Mouse (Mus musculus): ENCODE results near the gene Olfr847. TPM values are rescaled to one million over a fixed set of nuclear protein-coding genes. Genes with fewer than 3 reads are reported as not detected.

Gene Olfr847
- total RNA-seq (2017): not detected in 2 replicates

DNA sequence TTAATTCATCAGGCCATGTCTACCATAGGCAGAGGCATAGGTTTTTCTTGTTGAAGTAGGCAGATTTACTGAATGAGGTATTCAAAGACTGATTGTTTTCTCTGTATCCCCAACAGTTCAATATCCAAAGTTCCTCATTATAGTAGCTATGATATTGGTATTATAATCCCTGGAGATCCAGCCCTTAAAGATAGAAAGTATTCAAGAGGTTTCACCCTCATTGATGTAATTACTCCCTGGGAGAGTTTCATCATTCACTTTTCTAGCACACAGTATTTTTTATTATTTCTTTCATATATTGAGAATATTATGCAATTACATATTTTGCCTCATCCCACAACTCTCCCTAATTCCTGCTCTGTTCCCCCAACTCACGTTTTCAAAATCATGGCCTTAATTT is at the start of gene Olfr847:
Gene Olfr847 (minus strand): TSS at position 101 of the 400 bp plus-strand sequence.
- no peak for ATAC-seq (replicated peaks in 1 of 2; ENCODE audit: insufficient read depth in 1 of 2, low FRiP score in 2 of 2, low TSS enrichment in 1 of 2, low read depth in 1 of 2, poor library complexity in 2 of 2, severe bottlenecking in 2 of 2)

- ATAC-seq (replicated peaks in 1 of 2; ENCODE audit: insufficient read depth in 1 of 2, low FRiP score in 2 of 2, low TSS enrichment in 1 of 2, low read depth in 1 of 2, poor library complexity in 2 of 2, severe bottlenecking in 2 of 2): no peak
Observed at GRCm38 (mm10) chr9:19363905-19364304, 14.6 kb downstream of the Olfr847 start, which contains the start of gene Olfr846. Olfr846 (minus strand) TSS chr9:19364005.

- no peak for ATAC-seq (replicated peaks in 1 of 2; ENCODE audit: insufficient read depth in 1 of 2, low FRiP score in 2 of 2, low TSS enrichment in 1 of 2, low read depth in 1 of 2, poor library complexity in 2 of 2, severe bottlenecking in 2 of 2)
Observed at GRCm38 (mm10) chr9:19336157-19336556, 42.3 kb downstream of the Olfr847 start, which contains the start of gene Olfr845. Olfr845 (plus strand) TSS chr9:19336457.

Other genes with a start within 250 kb of the Olfr847 start
- gene Olfr837, start 242.4 kb downstream of the Olfr847 start, total RNA-seq (2017): not detected in 2 replicates
- gene Olfr839-ps1, start 201.4 kb downstream of the Olfr847 start, total RNA-seq (2017): not detected in 2 replicates
- gene Olfr843, start 126.7 kb downstream of the Olfr847 start, total RNA-seq (2017): not detected in 2 replicates
- not detected in 2 replicates for gene Olfr844, start 62.3 kb downstream of the Olfr847 start, total RNA-seq (2017)
- not detected in 2 replicates for gene Olfr845, start 42.2 kb downstream of the Olfr847 start, total RNA-seq (2017)
- not detected in 2 replicates for gene Olfr846, start 14.7 kb downstream of the Olfr847 start, total RNA-seq (2017)
- gene Olfr849, start 61.6 kb upstream of the Olfr847 start, total RNA-seq (2017): not detected in 2 replicates
- not detected in 2 replicates for gene Olfr850, start 99.6 kb upstream of the Olfr847 start, total RNA-seq (2017)
- not detected in 2 replicates for gene Olfr851, start 114.6 kb upstream of the Olfr847 start, total RNA-seq (2017)
- gene Olfr853, start 162.4 kb upstream of the Olfr847 start, total RNA-seq (2017): not detected in 2 replicates
- gene Olfr854, start 188.7 kb upstream of the Olfr847 start, total RNA-seq (2017): not detected in 2 replicates
- gene Olfr855, start 203.9 kb upstream of the Olfr847 start, total RNA-seq (2017): not detected in 2 replicates
- gene Zfp317, start 243.4 kb upstream of the Olfr847 start, total RNA-seq (2017): 38.0 and 44.7 TPM in 2 replicates